Mouse (Mus musculus): Measurements from ENCODE around the gene Krtap9-1. TPM values are rescaled to one million over a fixed set of nuclear protein-coding genes. Genes with fewer than 3 reads are reported as not detected.

Gene Krtap9-1
- polyA plus RNA-seq (2017; shearing (Covaris generic)) = not detected

GRCm38 (mm10) chr11:99873089-99873488, at the start of gene Krtap9-1:
Gene Krtap9-1, plus strand, starts transcription at chr11:99873389.

GRCm38 (mm10) chr11:99837966-99838365, 35.2 kb upstream of the Krtap9-1 start, which contains the start of gene 2300003K06Rik:
Gene 2300003K06Rik, minus strand, starts transcription at chr11:99838066.

GRCm38 (mm10) chr11:99851508-99851907, 21.7 kb upstream of the Krtap9-1 start, which contains the start of gene Krtap4-16:
Gene Krtap4-16, minus strand, starts transcription at chr11:99851608.

GRCm38 (mm10) chr11:99857617-99858016, 15.6 kb upstream of the Krtap9-1 start, which contains the start of gene Gm11568:
Gene Gm11568, plus strand, starts transcription at chr11:99857917.

GRCm38 (mm10) chr11:99864176-99864575, 9.0 kb upstream of the Krtap9-1 start, which contains the start of gene Gm11559:
Gene Gm11559, plus strand, starts transcription at chr11:99864476.

GRCm38 (mm10) chr11:99878887-99879286, 5.7 kb downstream of the Krtap9-1 start, which contains the start of gene Gm11567:
Gene Gm11567, plus strand, starts transcription at chr11:99879187.

GRCm38 (mm10) chr11:99907620-99908019, 34.4 kb downstream of the Krtap9-1 start, which contains the start of gene Krtap31-1:
Gene Krtap31-1, plus strand, starts transcription at chr11:99907920.

GRCm38 (mm10) chr11:99914451-99914850, 41.3 kb downstream of the Krtap9-1 start, which contains the start of gene Gm11565:
Gene Gm11565, plus strand, starts transcription at chr11:99914751.

Other genes with a start within 250 kb of the Krtap9-1 start
- not detected for gene Krtap4-1, start 245.2 kb upstream of the Krtap9-1 start, polyA plus RNA-seq (2017; shearing (Covaris generic))
- gene Krtap4-2, start 238.3 kb upstream of the Krtap9-1 start, polyA plus RNA-seq (2017; shearing (Covaris generic)) = not detected
- not detected for gene Krtap4-7, start 229.3 kb upstream of the Krtap9-1 start, polyA plus RNA-seq (2017; shearing (Covaris generic))
- not detected for gene Gm11555, start 223.2 kb upstream of the Krtap9-1 start, polyA plus RNA-seq (2017; shearing (Covaris generic))
- not detected for gene Gm11563, start 214.4 kb upstream of the Krtap9-1 start, polyA plus RNA-seq (2017; shearing (Covaris generic))
- not detected for gene Krtap4-6, start 207.4 kb upstream of the Krtap9-1 start, polyA plus RNA-seq (2017; shearing (Covaris generic))
- not detected for gene Gm14190, start 182.6 kb upstream of the Krtap9-1 start, polyA plus RNA-seq (2017; shearing (Covaris generic))
- gene Gm14180, start 139.1 kb upstream of the Krtap9-1 start, polyA plus RNA-seq (2017; shearing (Covaris generic)) = not detected
- gene Gm11595, start 100.5 kb upstream of the Krtap9-1 start, polyA plus RNA-seq (2017; shearing (Covaris generic)) = not detected
- not detected for gene Krtap4-8, start 92.7 kb upstream of the Krtap9-1 start, polyA plus RNA-seq (2017; shearing (Covaris generic))
- not detected for gene Krtap4-9, start 88.2 kb upstream of the Krtap9-1 start, polyA plus RNA-seq (2017; shearing (Covaris generic))
- gene Gm11596, start 79.9 kb upstream of the Krtap9-1 start, polyA plus RNA-seq (2017; shearing (Covaris generic)) = not detected
- not detected for gene Gm11569, start 74.5 kb upstream of the Krtap9-1 start, polyA plus RNA-seq (2017; shearing (Covaris generic))
- not detected for gene Gm11554, start 68.9 kb upstream of the Krtap9-1 start, polyA plus RNA-seq (2017; shearing (Covaris generic))
- gene Krtap4-13, start 63.5 kb upstream of the Krtap9-1 start, polyA plus RNA-seq (2017; shearing (Covaris generic)) = not detected
- gene Gm11564, start 57.7 kb upstream of the Krtap9-1 start, polyA plus RNA-seq (2017; shearing (Covaris generic)) = not detected
- gene 2300003K06Rik, start 35.3 kb upstream of the Krtap9-1 start, polyA plus RNA-seq (2017; shearing (Covaris generic)) = not detected
- not detected for gene Krtap4-16, start 21.8 kb upstream of the Krtap9-1 start, polyA plus RNA-seq (2017; shearing (Covaris generic))
- not detected for gene Gm11568, start 15.5 kb upstream of the Krtap9-1 start, polyA plus RNA-seq (2017; shearing (Covaris generic))
- not detected for gene Gm11559, start 8.9 kb upstream of the Krtap9-1 start, polyA plus RNA-seq (2017; shearing (Covaris generic))
- gene Gm11567, start 5.8 kb downstream of the Krtap9-1 start, polyA plus RNA-seq (2017; shearing (Covaris generic)) = not detected
- not detected for gene Krtap31-1, start 34.5 kb downstream of the Krtap9-1 start, polyA plus RNA-seq (2017; shearing (Covaris generic))
- not detected for gene Gm11565, start 41.4 kb downstream of the Krtap9-1 start, polyA plus RNA-seq (2017; shearing (Covaris generic))
- gene Krtap31-2, start 62.9 kb downstream of the Krtap9-1 start, polyA plus RNA-seq (2017; shearing (Covaris generic)) = not detected
- gene Krtap9-5, start 75.1 kb downstream of the Krtap9-1 start, polyA plus RNA-seq (2017; shearing (Covaris generic)) = 0.60 TPM
- gene Krtap29-1, start 105.7 kb downstream of the Krtap9-1 start, polyA plus RNA-seq (2017; shearing (Covaris generic)) = not detected
- not detected for gene Krtap16-1, start 113.2 kb downstream of the Krtap9-1 start, polyA plus RNA-seq (2017; shearing (Covaris generic))
- gene Krtap17-1, start 120.6 kb downstream of the Krtap9-1 start, polyA plus RNA-seq (2017; shearing (Covaris generic)) = not detected
- not detected for gene Krt33a, start 142.8 kb downstream of the Krtap9-1 start, polyA plus RNA-seq (2017; shearing (Covaris generic))
- not detected for gene Krt33b, start 156.5 kb downstream of the Krtap9-1 start, polyA plus RNA-seq (2017; shearing (Covaris generic))
- 0.32 TPM for gene Krt34, start 168.2 kb downstream of the Krtap9-1 start, polyA plus RNA-seq (2017; shearing (Covaris generic))
- not detected for gene Krt31, start 177.2 kb downstream of the Krtap9-1 start, polyA plus RNA-seq (2017; shearing (Covaris generic))
- gene Krt32, start 214.8 kb downstream of the Krtap9-1 start, polyA plus RNA-seq (2017; shearing (Covaris generic)) = not detected
- gene Krt35, start 222.9 kb downstream of the Krtap9-1 start, polyA plus RNA-seq (2017; shearing (Covaris generic)) = not detected
- not detected for gene Krt36, start 232.2 kb downstream of the Krtap9-1 start, polyA plus RNA-seq (2017; shearing (Covaris generic))
- not detected for gene Krt13, start 248.2 kb downstream of the Krtap9-1 start, polyA plus RNA-seq (2017; shearing (Covaris generic))